Mouse (Mus musculus) stomach, embryonic 14.5 days (tissue): ENCODE results near the gene Rorc. TPM values are rescaled to one million over a fixed set of nuclear protein-coding genes. Genes with fewer than 3 reads are reported as not detected.

Experiments
- ATAC-seq: fragments of 200-750 bp; cut with Nextera tagmentation; 2 replicates; pipeline ENCODE4 v1.8.0; 2017; ENCODE audit warnings: low read depth, moderate TSS enrichment; ENCODE audit not compliant: insufficient number of reproducible peaks, insufficient read depth, low FRiP score
- H3K27ac ChIP-seq: fragments of 300-500 bp; sonication (generic); 2 replicates; pipeline ENCODE4 v1.5.1; 2014; ENCODE audit warnings: mild to moderate bottlenecking, low read length, moderate library complexity, mixed read lengths
- H3K27me3 ChIP-seq: fragments of 300-500 bp; sonication (generic); 2 replicates; pipeline ENCODE4 v1.6.1; 2014; ENCODE audit warnings: low read length, control low read depth, mixed read lengths; ENCODE audit not compliant: control insufficient read depth, insufficient read depth
- H3K36me3 ChIP-seq: fragments of 300-500 bp; sonication (generic); 2 replicates; pipeline ENCODE4 v1.6.1; 2014; ENCODE audit warnings: mild to moderate bottlenecking, control low read depth, low read length, moderate library complexity, mixed read lengths; ENCODE audit not compliant: control insufficient read depth, insufficient read depth
- H3K4me1 ChIP-seq: fragments of 300-500 bp; sonication (generic); 2 replicates; pipeline ENCODE4 v1.6.1; 2014; ENCODE audit warnings: low read length, control low read depth, mixed read lengths; ENCODE audit not compliant: control insufficient read depth, insufficient read depth
- H3K4me2 ChIP-seq: fragments of 300-500 bp; sonication (generic); replicated peaks from 2 replicates; pipeline ENCODE4 v1.6.1; 2014; ENCODE audit warnings: low read depth, low read length, control low read depth
- H3K4me3 ChIP-seq: fragments of 300-500 bp; sonication (generic); 2 replicates; pipeline ENCODE4 v1.5.1; 2014; ENCODE audit warnings: low read depth, low read length, control low read depth
- H3K9ac ChIP-seq: fragments of 300-500 bp; sonication (generic); replicated peaks from 2 replicates; pipeline ENCODE4 v1.6.1; 2014; ENCODE audit warnings: low read depth, mild to moderate bottlenecking, control low read depth, low read length, moderate library complexity, mixed read lengths
- H3K9me3 ChIP-seq: fragments of 300-500 bp; sonication (generic); 2 replicates; pipeline ENCODE4 v1.6.1; 2016; ENCODE audit warnings: low read depth, low read length, control low read depth; ENCODE audit not compliant: control insufficient read depth
- WGBS: fragments of 180-500 bp; shearing (Covaris S2); extraction: QIAGEN DNeasy Blood & Tissue Kit; methylation state at CpG from one replicate; pipeline ENCODE4 v1.1.7; 2014; 5-methylcytosine and 5-hydroxymethylcytosine counted together
- polyA plus RNA-seq: library from polyadenylated mRNA; unstranded; fragments of >200 nt; fragmentation: Nextera tagmentation; extraction: Ambion mirVana; gene quantifications from 2 replicates; pipeline ENCODE4 v1.2.1, GENCODE M21; 2014

Gene Rorc
- polyA plus RNA-seq, 1 experiment from 2014 or later, result 5.3 TPM

DNA sequence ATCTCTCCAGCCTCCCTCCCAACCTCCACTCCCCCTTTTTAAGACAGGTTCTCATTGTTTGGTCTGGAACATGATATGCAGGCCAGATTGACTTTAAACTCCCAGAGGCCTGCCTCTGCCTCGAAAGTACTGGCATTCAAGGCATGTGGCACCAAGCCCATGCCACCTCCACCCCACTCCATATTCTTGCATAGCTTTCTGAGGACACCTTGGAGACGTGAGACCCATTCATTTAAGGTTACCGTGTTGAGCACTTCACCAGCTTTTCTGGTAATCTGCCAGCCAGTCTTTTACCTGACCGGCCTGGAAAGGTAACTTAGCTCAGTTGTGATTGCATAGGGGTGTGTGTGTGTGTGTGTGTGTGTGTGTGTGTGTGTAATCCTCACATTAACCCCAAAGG lies 33.0 kb downstream of the Rorc start:
- no peaks in the 10 kb centered on the region for H3K9me3 ChIP-seq
- no peak overlapping the region for H3K4me2 ChIP-seq
- 63% methylated on average over 4 of the region's 4 CpGs for WGBS
- ATAC-seq, result no peak
- H3K4me1 ChIP-seq, result no peaks in the 10 kb centered on the region
- H3K27ac ChIP-seq, result no peak overlapping the region
- no peak overlapping the region for H3K4me3 ChIP-seq
- H3K27me3 ChIP-seq, result no peaks in the 10 kb centered on the region
- H3K36me3 ChIP-seq, result no peaks in the 10 kb centered on the region
- no peak overlapping the region for H3K9ac ChIP-seq

DNA sequence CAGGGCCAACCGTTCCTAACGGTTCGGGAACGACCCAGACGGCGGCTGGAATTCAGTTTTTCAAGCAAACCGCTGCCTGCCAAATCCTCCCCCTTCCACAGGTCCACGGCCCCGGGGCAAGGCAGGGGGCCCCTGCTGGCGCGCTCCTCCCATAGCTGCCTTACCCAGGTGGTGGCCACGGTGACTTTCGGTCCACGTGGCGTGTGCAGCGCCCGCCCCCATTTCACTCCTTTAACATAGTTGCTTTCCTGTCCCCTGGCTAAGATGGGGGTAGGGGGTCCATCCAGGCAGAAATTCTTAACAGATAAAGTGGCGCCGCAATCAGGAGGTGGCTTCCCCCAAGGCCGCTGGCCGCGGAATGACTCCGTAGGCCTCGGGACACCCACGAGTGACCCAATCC lies 39.9 kb downstream of the Rorc start:
- no peaks in the 10 kb centered on the region for H3K27me3 ChIP-seq
- ATAC-seq, result no peak
- no peak overlapping the region for H3K27ac ChIP-seq
- no peaks in the 10 kb centered on the region for H3K9me3 ChIP-seq
- H3K36me3 ChIP-seq, result no peaks in the 10 kb centered on the region
- 7% methylated on average over 25 of the region's 25 CpGs for WGBS
- peak overlapping the region; percentile 43 for H3K4me3 ChIP-seq
- peak overlapping the region; percentile 80 for H3K4me2 ChIP-seq
- no peak overlapping the region for H3K9ac ChIP-seq
- peaks cover 8% of the 10 kb centered on the region; the same call in 1 of the 2 replicates for H3K4me1 ChIP-seq

DNA sequence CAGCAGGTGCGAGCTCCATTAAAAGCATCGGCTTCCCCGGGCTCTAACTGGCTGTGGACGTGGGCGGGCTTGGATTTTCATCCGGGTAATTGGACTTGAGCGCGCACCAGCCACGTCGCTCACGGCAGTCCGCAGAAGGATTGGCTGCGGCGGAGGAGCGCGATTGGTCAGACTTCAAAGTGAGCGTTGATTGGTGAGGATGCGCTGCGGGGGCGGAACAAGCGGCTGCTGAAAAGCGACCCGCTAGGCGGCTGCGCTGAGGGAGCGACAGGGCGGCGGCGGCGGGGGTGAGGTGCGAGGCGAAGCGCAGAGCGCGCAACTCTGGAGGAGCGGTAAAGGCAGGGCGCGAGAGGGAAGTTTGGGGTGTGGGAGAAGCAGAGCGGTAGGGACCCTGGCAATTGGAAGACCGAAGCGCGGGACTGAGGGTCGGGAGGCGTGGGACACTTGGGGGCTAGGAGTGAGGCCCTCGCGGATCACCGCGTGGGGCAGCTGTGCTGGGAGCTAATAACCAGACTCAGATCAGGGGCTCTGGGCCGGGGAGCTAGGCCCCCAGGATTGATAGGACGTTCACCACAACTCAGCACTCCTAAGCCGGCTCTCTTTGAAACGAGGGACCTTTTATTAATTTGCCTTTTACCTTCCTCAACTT lies 40.6 kb downstream of the Rorc start, which contains the start of gene Tdrkh:
Gene Tdrkh, plus strand, starts transcription at position 243 of the 649 bp plus-strand sequence.
- H3K9me3 ChIP-seq, result no peaks in the 10 kb centered on the region
- no peaks in the 10 kb centered on the region for H3K36me3 ChIP-seq
- peak; percentile 100 for ATAC-seq
- H3K9ac ChIP-seq, result no peak within 1 kb of the TSS
- H3K4me2 ChIP-seq, result peak within 1 kb of the TSS; percentile 80
- H3K27me3 ChIP-seq, result no peaks in the 10 kb centered on the region
- 6% methylated on average over 52 of the region's 52 CpGs for WGBS
- no peak within 1 kb of the TSS for H3K27ac ChIP-seq
- H3K4me1 ChIP-seq, result peaks cover 8% of the 10 kb centered on the region; the same call in 1 of the 2 replicates
- H3K4me3 ChIP-seq, result peak within 1 kb of the TSS; percentile 43

DNA sequence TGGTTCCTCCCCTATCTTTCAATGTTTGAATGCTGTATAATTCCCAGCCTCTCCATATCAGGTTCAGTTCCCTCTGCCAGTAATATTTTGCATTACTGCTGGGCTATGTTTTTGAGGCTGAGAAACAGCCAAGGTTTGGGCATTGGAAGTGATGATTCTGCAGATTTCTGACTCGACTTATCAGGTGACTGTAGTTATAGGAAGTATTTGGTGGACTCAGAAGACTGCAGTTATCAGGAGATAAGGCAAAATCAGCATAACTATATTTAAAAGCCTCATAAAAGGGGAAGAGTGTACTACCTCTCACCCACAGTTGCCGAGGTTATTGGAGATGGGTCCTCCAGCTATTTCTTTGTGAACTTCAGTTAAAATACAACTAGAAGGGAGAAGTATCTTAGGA lies 58.4 kb downstream of the Rorc start:
- H3K27ac ChIP-seq, result no peak overlapping the region
- WGBS, result 76% methylated on average over 2 of the region's 2 CpGs
- no peaks in the 10 kb centered on the region for H3K4me1 ChIP-seq
- no peak overlapping the region for H3K9ac ChIP-seq
- no peaks in the 10 kb centered on the region for H3K36me3 ChIP-seq
- H3K9me3 ChIP-seq, result no peaks in the 10 kb centered on the region
- no peak overlapping the region for H3K4me3 ChIP-seq
- H3K27me3 ChIP-seq, result no peaks in the 10 kb centered on the region
- no peak overlapping the region for H3K4me2 ChIP-seq
- no peak for ATAC-seq

DNA sequence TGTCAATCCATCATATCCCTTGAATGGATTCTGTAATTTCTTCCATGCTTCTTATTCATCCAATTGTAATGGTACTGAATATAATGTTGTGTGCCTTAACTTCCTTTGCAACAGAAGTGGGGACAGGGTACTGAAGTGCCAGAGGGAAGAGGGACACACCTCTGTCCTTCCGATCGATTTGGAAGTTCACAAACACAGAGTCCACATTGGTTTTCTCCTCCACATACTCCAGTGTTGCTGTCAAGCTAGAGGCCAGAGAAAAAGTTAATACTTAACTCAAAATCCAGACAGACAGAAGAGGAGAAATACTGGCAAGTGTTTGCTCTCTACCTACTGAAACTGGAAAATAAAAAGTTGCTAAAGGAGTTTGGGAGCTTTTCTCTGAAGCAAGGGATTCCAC lies 61.7 kb downstream of the Rorc start:
- Histone ChIP-seq H3K4me3 (no peak overlapping the region), H3K9ac (no peak overlapping the region), H3K27ac (no peak overlapping the region), H3K36me3 (no peaks in the 10 kb centered on the region), H3K27me3 (no peaks in the 10 kb centered on the region), H3K4me1 (no peaks in the 10 kb centered on the region), H3K4me2 (no peak overlapping the region), H3K9me3 (no peaks in the 10 kb centered on the region)
- WGBS, result 62% methylated on average over 2 of the region's 2 CpGs
- ATAC-seq, result no peak

DNA sequence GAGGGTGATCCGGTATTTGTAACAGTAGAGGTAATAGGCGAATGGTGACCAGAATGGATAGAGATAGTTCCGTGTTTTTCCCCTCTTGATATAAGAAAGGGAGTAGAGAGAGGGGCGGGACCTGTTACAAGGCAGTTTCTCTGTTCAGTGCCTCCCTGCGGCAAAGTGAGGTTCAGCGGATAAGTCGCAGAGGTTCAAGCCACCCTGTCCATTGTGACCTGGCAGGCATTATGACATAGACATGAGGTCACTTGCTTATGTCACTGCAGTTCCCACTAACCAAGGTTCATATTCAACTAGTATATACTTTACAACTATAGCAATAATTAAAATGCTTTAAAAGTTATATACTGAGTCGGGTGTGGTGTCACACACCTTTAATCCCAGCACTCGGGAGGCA lies 63.8 kb downstream of the Rorc start:
- Histone ChIP-seq H3K9me3 (no peaks in the 10 kb centered on the region), H3K36me3 (no peaks in the 10 kb centered on the region), H3K4me2 (no peak overlapping the region), H3K9ac (no peak overlapping the region), H3K27ac (no peak overlapping the region), H3K27me3 (no peaks in the 10 kb centered on the region), H3K4me1 (no peaks in the 10 kb centered on the region), H3K4me3 (no peak overlapping the region)
- 84% methylated on average over 9 of the region's 9 CpGs for WGBS
- ATAC-seq, result no peak

DNA sequence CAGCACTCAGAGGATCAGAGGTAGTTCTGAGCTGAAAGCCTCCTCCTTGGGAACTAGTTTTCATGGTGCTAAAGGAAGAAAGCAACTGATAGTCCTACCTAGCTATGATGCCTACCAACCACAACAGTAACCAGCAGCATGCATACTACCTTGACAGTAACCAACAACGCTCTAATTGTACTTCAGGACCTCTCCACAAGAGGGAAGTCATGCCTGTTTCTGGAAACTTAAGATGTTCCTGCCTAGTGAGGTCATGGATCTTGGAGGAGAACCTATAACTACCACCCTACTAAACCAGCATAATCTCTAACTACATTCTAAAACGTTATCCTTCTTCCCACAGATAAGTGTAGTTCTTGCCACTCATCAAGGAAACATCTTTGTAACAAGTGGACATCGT lies 68.6 kb downstream of the Rorc start:
- Histone ChIP-seq H3K4me3 (no peak overlapping the region), H3K4me2 (no peak overlapping the region), H3K27me3 (no peaks in the 10 kb centered on the region), H3K9me3 (no peaks in the 10 kb centered on the region), H3K4me1 (0 out of 2 replicates have a peak, but pooled peaks cover 5% of the 10 kb centered on the region), H3K9ac (no peak overlapping the region), H3K36me3 (peaks cover 12% of the 10 kb centered on the region), H3K27ac (no peak overlapping the region)
- 39% methylated on average over 3 of the region's 3 CpGs for WGBS
- no peak for ATAC-seq

DNA sequence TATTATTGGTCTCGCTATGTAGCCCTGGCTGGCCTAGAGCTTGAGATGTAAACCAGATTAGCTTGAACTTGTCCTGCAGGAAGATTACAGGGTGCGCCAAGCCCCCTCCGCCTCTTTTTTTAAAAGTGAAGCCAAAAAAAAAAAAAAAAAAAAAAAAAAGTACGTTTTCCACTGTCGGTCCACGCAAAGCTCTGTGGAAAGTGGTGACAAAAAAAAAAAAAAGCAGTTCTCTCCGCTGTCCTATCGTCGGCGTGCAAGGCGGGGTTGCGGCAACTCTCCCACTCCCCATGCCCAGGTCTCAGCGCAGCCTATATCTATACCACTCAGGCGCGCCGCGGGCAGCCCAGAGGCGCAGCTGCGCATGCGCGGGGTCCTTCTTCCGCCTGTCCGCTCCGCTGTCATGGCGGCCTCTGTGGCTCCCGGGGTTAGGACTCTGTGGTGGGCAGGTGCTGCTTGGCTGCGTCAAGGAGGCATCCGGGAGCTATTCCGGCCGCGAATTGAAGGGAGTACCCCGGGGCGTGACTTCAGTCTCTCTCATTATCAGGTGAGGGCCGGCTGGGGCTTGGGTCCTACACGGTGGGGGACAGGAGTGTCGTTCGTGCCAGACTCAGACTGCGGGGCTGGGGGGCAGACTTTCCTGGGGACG lies 70.5 kb downstream of the Rorc start, which contains the start of gene Mrpl9:
Gene Mrpl9, plus strand, starts transcription at position 368 of the 646 bp plus-strand sequence.
- under 1% methylated on average over 39 of the region's 39 CpGs for WGBS
- peak; percentile 97 for ATAC-seq
- H3K4me1 ChIP-seq, result 0 out of 2 replicates have a peak, but pooled peaks cover 5% of the 10 kb centered on the region
- peak within 1 kb of the TSS; percentile 87 for H3K9ac ChIP-seq
- H3K27me3 ChIP-seq, result no peaks in the 10 kb centered on the region
- H3K4me2 ChIP-seq, result peak within 1 kb of the TSS; percentile 67
- H3K9me3 ChIP-seq, result no peaks in the 10 kb centered on the region
- H3K4me3 ChIP-seq, result peak within 1 kb of the TSS; percentile 84
- H3K36me3 ChIP-seq, result peaks cover 27% of the 10 kb centered on the region
- peak within 1 kb of the TSS; percentile 66; the same call in 1 of the 2 replicates for H3K27ac ChIP-seq
